Mouse (Mus musculus): Measurements from ENCODE around the gene Qrich1.

- TF ChIP-seq CTCF (IDR thresholded peaks at IDR 0.05): no peak
- TF ChIP-seq EP300 (IDR thresholded peaks at IDR 0.05; ENCODE audit: insufficient read depth, low read depth, low read length): peak; percentile 53
- TF ChIP-seq POLR2A (IDR thresholded peaks at IDR 0.05; ENCODE audit: insufficient read depth, low read depth, low read length): peak; percentile 90
Measured at GRCm38 (mm10) chr9:108578545-108579343, 62.1 kb downstream of the Qrich1 start, which contains the start of gene Wdr6.
